Mouse (Mus musculus) induced T-regulatory cell, adult 2 months (primary cell): ENCODE data around the gene Cpsf6.
A peak's percentile ranks its signal among the peaks of the same experiment; 100 is the strongest.
"Not testable (repeated sequence)": the region's sequence is repeated elsewhere in the genome, so short reads cannot be mapped to it uniquely, and the experiment has no call there.

ENCODE experiments used
- DNase-seq: peaks from one replicate; pipeline ENCODE4 v3.0.0-alpha.2; 2012; ENCODE audit warnings: low read depth

Cpsf6 gene

DNA sequence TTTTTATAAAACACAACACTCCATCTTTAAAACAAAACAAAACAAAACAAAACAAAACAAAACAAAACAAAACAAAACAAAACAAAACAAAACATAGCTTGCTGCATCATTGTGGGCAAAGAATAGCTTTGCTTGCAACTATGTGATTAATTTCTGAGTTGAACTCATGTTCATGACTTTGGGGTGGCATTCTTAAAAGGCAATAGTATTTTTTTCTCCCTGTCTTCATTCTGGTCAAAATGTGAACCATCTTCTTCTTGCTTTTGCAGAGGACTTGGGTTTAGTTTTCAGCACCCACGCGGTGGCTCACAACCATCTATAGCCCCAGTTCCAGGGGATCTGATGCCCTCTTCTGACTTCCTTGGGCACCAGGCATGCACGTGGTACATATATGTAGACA is 20.0 kb upstream of the Cpsf6 start:
- no peak for DNase-seq

GRCm38 (mm10) chr10:117399196-117399595 is 19.4 kb upstream of the Cpsf6 start:
- no peak for DNase-seq

DNA sequence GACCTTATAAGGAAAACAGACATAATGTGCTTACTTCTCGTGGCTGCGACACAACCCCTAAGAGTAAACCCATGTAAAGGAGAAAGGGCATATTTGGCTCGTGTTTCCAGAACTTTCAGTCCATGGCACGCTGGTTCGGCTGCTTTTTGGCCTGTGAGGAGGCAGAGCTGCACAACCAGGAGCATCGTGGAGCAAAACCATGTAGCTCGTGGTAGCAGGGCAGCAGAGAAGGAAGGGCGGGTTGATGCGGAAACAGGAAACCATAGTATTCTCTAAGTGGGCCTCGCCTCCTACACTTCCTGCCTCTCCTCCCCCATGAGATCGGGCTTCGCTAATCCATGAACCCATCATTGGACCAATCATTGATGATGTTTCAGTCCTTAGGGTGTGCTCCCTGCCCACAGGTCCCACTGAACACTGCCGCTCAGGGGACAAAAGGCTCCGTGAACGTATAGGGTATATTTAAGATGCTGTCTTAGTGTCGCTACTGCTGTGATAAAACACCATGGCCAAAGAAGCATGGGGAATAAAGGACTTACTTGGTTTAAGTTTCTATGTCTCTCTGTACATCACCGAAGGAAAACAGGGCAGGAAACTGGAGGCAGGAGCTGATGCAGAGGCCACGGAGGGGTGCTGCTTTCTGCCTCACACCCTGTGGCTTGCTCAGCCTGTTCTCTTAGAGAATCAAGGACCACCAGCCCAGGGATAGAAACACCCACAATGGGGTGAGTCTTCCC is 18.4 kb upstream of the Cpsf6 start:
- DNase-seq, result peak; percentile 70

GRCm38 (mm10) chr10:117397106-117397625 is 17.4 kb upstream of the Cpsf6 start:
- DNase-seq, result no peak

DNA sequence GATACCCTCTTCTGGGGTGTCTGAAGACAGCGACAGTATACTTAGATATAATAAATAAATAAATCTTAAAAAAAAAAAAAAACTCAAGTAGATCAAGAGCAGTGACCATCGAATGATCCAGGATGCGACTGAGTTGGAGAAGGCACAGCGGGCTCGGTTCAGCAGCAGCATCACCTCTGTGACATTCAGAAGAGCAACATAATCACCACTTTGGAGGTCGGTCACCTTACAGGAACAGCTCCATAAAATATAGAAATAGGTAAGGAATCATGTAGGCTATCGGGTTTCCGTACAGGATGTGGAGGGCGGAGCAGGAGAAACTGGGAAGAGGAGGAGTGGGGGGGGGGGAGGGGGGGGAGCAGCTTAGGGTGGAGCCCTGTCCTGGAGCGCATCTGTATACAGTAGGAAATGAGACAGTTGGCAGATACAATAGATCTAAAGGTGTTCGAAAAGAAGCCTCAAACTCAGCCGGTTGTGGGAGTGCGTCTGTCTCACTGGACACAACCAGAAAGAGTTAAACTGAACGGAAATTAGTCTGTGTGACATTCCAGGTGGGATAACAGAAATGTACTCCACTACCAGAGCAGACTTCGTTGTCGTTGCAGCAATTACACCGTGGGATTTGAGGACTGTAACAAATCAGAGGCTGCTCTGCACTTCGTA is 16.7 kb upstream of the Cpsf6 start:
- DNase-seq, result no peak

DNA sequence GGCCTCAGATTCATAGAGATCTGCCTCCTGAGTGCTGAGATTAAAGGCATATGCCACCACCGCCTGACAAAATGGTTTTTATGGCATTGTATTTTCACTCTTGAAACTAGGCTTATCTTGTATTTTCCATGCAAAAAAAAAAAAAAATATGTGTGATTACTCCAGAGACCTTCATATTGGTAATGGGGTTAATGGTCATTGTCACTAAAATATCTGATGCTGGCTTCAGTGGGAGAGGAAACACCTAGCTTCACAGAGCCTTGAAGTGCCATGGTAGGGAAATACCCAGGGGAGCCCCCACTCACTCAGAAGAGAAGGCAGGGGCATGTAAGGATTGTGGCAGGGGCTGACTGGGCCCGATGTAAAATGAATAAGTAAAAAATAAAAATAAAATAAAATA is 16.0 kb upstream of the Cpsf6 start:
- no peak for DNase-seq

DNA sequence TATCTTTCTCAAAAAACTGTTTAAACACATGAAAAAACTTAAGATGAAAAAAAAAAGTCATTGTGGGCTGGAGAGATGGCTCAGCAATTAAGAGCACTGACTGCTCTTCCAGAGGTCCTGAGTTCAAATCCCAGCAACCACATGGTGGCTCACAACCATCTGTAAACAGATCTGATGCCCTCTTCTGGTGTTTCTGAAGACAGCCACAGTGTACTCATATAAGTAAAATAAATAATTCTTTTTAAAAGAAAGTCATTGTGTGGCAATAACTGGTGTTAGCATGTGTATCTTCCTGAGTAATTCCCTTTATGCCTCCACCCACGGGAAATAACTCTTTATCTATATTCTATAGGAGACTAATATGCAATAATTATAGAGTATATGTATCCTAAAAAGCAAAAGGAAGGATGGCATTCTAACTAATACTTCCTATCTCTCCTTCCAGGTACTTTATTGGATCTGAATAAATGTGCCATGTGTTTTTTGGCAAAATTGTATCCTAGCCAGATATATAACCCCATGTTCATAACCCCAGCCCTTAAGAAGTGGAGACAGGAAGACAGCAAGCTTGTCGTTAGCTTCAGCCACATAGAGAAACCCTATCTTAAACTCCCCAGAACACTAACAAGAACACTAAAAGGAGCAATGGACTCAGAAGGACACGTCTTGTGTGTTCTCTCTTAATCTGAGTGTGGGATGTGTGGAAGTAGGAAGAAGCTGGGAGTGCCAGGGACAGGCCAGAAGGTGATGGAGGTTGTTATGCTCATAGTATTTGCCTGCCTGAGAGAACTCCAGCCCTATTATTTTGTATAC is 15.1 kb upstream of the Cpsf6 start:
- no peak for DNase-seq

GRCm38 (mm10) chr10:117393891-117394395 is 14.1 kb upstream of the Cpsf6 start:
- DNase-seq, result no peak

DNA sequence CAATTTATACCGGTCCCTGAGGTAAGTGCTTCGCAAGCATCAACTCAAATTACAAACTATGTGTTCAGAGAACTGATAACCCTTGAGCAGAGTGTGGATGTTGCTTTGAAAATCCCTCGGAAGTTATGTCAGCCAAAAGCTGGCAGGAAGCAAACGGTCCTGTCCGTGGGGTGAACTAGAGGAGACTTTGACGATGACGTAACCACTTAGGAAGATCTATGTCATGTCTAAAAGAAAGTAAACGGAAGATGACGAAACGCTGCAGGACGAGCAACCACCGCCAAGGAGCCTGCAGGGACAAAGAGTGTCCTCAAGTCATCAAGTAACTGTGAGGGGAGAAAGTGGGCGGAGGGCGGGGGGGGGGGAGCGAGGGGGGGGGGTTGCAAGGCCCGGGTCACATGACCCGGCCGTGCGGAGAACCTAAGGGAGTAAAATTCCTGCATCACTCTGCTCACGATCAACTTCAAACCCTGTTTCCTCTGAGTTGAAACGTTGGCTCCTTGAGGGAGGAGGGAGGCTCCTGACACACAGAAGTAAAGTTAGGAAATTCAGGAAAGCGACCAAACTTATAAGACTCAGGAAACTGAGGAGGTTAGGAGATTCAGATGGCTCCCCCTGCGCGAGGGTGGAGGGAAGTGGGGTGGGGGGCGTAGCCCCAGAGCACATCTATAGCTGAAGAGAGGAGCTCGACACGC is 13.5 kb upstream of the Cpsf6 start:
- DNase-seq, result peak; percentile 89

DNA sequence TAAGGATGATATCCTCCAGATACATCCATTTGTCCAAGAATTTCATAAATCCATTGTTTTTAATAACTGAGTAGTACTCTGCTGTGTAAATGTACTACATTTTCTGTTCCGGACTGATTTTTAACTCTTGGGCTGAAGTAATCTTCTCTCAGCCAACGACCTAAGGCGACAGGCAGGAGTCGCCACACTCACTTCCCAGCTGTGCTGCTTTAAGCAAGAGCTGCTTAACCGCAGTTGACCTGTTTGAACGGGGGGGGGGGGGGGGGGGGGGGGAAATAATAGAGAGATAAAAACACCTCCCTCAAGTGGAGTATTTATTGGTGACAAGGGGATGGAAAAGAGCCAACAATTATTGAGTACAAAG is 13.0 kb upstream of the Cpsf6 start:
- DNase-seq, result no peak

DNA sequence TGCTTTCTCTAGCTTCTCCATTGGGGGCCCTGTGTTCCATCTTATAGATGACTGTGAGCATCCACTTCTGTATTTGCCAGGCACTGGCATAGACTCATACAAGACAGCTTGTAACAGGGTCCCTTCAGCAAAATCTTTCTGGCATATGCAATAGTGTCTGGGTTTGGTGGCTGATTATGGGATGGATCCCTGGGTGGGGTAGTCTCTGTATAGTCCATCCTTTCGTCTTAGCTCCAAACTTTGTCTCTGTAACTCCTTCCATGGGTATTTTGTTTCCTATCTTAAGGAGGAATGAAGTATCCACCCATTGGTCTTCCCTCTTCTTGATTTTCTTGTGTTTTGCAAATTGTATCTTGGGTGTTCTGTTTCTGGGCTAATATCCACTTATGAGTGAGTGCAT is 12.6 kb upstream of the Cpsf6 start:
- not testable (repeated sequence) for DNase-seq

GRCm38 (mm10) chr10:117391801-117392200 is 12.0 kb upstream of the Cpsf6 start:
- peak; percentile 36 for DNase-seq

DNA sequence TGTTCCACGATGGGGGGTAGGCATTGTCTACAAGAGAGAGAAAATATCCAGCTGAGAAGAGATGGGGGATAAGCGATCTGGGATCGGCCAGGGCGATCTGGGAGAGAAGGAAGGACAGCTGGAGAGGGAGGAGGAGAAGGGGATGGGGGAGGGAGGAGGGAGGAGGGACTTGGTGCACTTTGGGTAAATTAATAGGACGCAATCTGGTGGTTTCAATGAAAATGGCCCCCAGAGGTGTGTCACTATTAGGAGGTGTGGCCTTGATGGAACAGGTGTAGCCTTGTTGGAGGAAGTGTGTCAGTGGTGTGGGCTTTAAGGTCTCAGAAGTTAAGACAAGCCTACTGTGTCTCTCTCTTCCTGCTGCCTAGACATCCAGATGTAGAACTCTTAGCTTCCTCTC is 11.2 kb upstream of the Cpsf6 start:
- no peak for DNase-seq

- DNase-seq, result no peak
Observed at GRCm38 (mm10) chr10:117389904-117390875, 10.4 kb upstream of the Cpsf6 start.

- DNase-seq, result no peak
Observed at GRCm38 (mm10) chr10:117389371-117389740, 9.5 kb upstream of the Cpsf6 start.

DNA sequence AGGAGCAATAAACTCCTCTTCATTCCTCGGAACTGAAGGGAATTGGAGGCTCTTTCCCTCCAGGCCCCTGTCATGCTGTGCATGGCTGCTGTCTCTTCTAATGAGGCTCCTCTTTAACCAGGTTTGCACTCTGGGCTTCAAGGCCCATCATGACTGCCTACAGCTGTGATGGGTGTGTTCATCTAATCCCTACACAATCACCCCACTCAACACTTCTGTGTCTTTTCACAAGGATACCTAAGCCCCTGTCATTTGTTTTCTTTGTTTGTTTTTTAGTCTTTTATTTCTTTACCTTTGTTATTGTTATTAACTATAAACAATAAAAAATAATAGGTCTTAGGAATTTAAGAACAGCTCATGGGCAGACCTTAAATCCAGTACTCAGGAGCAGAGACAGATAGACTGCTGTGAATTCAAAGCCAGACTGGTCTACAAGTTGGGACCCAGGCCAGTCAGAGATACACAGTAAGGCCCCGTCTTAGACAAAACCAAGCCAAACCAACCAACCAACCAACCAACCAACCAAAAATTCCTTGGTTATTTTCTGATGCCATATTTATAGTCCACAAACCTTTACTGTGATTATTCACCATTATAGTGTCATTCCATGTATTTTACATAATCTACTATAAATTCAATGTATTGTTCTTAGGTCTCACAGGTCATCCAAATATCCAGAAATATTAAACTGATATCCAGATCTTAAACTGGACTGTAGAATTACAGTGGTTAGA is 9.0 kb upstream of the Cpsf6 start:
- DNase-seq, result no peak

- DNase-seq, result not testable (repeated sequence)
Observed at GRCm38 (mm10) chr10:117387961-117388636, 8.3 kb upstream of the Cpsf6 start.

DNA sequence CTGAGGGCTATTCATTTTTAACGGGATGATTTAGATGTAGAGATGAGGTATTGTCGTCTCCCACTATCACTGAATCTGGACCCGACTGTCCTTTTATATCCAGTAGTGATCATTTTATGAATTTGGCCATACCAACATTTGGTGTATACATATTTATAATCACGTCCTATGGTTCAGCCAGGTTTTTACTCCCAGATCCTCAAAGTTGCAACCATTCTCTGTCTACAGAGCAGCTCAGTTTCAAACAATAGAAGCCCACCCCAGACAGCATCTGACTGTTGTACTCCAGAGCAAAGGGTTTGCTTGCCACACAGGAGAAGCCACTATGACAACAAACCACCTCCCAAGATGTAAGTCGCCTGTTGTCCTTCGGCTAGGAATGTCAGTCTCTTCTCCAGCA is 7.2 kb upstream of the Cpsf6 start:
- DNase-seq, result no peak

DNA sequence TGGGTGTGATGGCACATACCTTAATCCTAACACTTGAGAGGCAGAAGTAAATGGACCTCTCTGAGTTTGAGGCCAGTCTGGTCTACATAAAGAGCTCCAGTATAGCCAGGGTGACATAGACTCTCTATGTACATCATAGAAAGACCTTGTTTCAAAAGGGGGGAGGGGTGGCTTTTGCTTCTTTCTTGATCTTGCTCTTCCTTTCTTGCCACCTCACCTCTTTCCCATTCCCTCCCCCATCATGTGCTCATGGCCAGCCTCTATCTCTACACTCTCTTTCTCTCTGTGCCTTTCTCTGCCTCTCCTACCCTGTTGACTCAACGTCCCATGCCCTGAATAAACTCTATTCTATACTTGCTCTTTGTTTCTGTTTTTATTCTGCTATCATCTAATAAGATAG is 6.4 kb upstream of the Cpsf6 start:
- no peak for DNase-seq

DNA sequence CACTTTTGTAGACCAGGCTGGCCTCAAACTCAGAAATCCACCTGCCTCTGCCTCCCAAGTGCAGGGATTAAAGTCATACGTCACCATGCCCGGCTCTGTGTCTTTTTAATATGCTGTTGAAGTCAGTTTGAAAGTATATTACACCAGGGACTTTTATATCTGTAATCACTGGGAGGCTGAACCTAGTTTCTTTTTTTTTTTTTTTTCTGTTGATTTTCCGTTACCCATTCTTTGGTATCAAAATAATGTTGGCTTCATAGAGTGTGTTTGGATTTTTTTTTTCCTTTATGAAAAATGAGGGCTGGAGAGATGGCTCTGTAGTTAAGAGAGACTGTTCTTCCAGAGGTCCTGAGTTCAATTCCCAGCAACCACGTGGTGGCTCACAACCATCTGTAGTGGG is 5.6 kb upstream of the Cpsf6 start:
- DNase-seq, result no peak
